Mouse (Mus musculus) spleen, adult 18-20 months (tissue): ENCODE measurements around the gene Scamp3.

Source experiments
- DNase-seq, 2 experiments: peaks; one replicate each; pipeline ENCODE4 v3.0.0; 2022; ENCODE audit warnings: mixed read lengths in 2 of 2

Gene Scamp3

DNA sequence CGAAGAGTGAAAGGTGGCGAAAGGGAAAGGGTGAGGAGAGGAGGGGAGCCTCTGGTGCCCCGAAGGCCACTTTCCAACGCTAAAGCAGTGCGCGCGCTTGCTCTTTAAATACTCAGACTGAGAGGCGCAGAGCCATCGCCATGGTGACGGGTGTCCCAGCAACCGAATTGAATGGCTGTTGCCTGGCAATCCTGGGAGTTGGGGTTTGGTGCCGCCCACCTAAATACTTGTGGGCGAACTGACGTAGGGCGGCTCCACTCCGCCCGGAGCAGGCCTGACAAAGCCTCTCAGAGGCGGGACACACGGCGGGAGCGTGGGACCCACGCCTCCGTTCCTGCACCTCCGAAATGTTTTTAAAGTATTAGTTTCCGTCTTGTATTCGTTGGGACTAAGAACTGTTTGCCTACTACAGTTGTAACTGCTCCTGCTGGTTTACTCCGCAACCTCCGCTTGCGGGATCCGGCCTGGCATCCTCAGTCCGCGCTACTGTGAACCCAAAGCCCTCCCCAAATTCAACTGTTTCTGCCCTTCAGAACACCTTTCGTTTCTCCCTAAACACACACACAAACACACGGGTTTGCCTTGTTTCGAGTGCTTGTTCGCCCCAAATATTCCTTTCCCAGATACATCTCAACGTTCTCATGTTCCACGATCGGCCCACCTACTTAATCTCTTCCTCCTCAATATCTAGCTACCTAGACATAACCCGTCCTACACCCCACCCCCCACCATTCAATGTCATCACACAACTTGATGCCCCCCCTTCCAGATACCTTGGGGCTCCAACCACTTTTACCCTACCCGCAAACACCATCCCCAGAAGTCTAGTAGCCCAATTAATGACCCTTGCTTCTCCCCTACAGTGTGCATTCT is 50.3 kb downstream of the Scamp3 start:
- DNase-seq: peak in 1 of 2 experiments; percentile 43

DNA sequence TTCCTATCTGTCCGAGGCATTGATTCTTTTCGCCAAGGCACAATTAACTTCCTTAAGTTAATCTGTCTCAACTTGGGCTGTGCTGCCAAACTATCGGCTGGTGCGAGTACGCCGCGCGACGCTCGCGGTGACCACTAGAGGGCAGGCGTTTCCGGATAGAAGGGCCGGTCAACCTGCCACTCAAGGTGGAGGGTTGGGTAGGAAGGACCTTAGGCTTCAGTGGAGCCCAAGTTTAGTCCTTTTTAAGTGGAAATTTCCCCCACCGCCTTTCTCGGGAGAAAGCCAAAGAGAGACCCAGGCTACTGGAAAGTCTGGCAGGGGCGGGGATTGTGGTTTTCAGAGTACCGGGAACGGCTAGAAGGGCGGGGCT is 50.9 kb downstream of the Scamp3 start:
- DNase-seq: peak; percentile 76 to 86

DNA sequence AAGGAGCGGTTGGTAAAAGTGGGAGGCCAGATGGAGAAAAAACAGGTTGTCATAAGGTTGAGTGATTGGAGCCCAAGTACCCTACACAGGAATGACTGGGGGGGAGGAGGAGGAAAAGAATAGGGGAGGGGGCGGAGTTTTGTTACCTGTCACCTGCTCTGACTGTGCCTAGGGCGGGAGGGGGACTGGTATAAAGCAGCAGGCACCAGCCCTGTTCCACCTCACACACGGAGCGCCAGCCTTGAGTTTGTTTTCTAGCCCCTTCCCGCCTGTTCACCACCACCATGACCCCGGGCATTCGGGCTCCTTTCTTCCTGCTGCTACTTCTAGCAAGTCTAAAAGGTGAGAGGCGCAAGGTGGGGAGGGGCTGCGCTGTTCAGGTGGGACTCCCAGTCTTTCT is 51.6 kb downstream of the Scamp3 start, which contains the start of gene Muc1:
Gene Muc1, plus strand, starts transcription at position 222 of the 400 bp plus-strand sequence.
- no peak for DNase-seq

DNA sequence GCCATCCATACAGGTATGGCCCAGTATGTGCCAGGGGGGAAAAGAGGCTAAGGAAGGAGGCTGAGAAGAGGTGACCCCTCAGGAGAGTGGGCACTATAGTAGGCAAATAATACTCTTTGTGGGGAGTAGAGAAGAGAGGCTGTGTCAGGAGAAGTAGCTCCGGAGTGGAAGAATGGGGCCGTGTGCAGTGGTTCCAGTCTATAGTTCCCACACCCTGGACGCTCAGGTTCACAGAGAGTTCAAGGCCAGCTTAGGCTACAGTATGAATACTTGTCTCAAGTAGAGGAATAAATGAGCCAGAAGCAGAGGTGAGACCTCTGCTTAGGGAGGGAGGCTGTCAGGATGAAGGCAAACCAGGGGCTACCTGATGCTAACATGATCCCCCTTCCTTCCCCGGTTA is 52.0 kb downstream of the Scamp3 start:
- DNase-seq: no peak

DNA sequence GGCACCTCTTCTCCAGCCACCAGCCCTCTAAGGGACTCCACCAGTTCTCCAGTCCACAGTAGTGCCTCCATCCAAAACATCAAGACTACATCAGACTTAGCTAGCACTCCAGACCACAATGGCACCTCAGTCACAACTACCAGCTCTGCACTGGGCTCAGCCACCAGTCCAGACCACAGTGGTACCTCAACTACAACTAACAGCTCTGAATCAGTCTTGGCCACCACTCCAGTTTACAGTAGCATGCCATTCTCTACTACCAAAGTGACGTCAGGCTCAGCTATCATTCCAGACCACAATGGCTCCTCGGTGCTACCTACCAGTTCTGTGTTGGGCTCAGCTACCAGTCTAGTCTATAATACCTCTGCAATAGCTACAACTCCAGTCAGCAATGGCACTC is 53.3 kb downstream of the Scamp3 start:
- DNase-seq: no peak

DNA sequence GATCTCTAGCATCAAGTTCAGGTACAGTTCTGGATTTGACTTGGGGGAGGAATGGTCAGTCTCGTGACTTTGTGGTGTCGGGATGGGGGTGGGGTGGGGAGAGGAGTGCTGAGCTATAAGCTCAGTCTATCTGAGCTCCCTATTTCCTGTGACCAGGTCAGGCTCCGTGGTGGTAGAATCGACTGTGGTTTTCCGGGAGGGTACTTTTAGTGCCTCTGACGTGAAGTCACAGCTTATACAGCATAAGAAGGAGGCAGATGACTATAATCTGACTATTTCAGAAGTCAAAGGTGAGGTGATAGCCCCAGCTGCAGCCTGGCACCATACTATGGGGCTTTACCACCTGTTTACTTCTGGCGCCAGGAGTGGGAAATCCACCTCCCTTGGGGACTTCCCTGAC is 54.1 kb downstream of the Scamp3 start:
- no peak for DNase-seq

DNA sequence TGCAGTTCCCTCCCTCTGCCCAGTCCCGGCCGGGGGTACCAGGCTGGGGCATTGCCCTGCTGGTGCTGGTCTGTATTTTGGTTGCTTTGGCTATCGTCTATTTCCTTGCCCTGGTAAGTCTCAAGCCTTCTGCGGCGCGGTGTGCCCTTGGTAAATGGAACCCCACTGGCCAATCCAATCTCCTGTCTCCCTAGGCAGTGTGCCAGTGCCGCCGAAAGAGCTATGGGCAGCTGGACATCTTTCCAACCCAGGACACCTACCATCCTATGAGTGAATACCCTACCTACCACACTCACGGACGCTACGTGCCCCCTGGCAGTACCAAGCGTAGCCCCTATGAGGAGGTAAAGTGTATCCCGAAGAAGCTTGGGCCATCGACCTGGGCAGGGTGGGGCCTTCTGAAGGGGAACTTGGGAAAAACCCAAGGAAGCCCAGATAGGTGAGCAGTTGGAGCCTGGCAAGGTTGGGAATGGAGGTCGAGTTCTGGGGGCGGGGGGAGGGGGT is 54.6 kb downstream of the Scamp3 start:
- DNase-seq: no peak
